Mouse (Mus musculus) liver, embryonic 14.5 days (tissue): ENCODE measurements around the gene Ccdc137.

Source experiments
- CTCF ChIP-seq: IDR thresholded peaks from 2 replicates; pipeline ENCODE4 v1.5.1; 2016; ENCODE audit warnings: antibody characterized with exemption, low read depth, control low read depth
- EP300 ChIP-seq: IDR thresholded peaks from 2 replicates; pipeline ENCODE4 v1.6.1; 2016; ENCODE audit warnings: antibody characterized with exemption, low read depth

GRCm38 (mm10) chr11:120512790-120513453, 55.0 kb downstream of the Ccdc137 start:
- TF ChIP-seq CTCF (no peak), EP300 (no peak)
